Mouse (Mus musculus) heart, embryonic 16.5 days (tissue): ENCODE data around the gene Lcn10. TPM values are rescaled to one million over a fixed set of nuclear protein-coding genes. Genes with fewer than 3 reads are reported as not detected.

Experiments
- ATAC-seq: fragments of 200-750 bp; cut with Nextera tagmentation; replicated peaks from 2 replicates; pipeline ENCODE4 v1.8.0; 2017; ENCODE audit warnings: moderate number of reproducible peaks; ENCODE audit not compliant: insufficient read depth, low FRiP score; ENCODE audit errors: extremely low read depth
- H3K27ac ChIP-seq: fragments of 300-500 bp; sonication (generic); 2 replicates; pipeline ENCODE4 v1.5.1; 2014; ENCODE audit warnings: mild to moderate bottlenecking, low read length, control low read depth, moderate library complexity
- H3K27me3 ChIP-seq: fragments of 300-500 bp; sonication (generic); 2 replicates; pipeline ENCODE4 v1.6.1; 2014; ENCODE audit warnings: low read length, mixed read lengths; ENCODE audit not compliant: control insufficient read depth, insufficient read depth
- H3K36me3 ChIP-seq: fragments of 300-500 bp; sonication (generic); 2 replicates; pipeline ENCODE4 v1.6.1; 2014; ENCODE audit not compliant: control insufficient read depth, insufficient read depth
- H3K4me1 ChIP-seq: fragments of 300-500 bp; sonication (generic); 2 replicates; pipeline ENCODE4 v1.6.1; 2014; ENCODE audit warnings: low read length, mixed read lengths; ENCODE audit not compliant: control insufficient read depth, insufficient read depth
- H3K4me2 ChIP-seq: fragments of 300-500 bp; sonication (generic); 2 replicates; pipeline ENCODE4 v1.6.1; 2014; ENCODE audit warnings: low read depth, mild to moderate bottlenecking, control low read depth, low read length
- H3K4me3 ChIP-seq: fragments of 300-500 bp; sonication (generic); 2 replicates; pipeline ENCODE4 v1.5.1; 2014; ENCODE audit warnings: mild to moderate bottlenecking, control low read depth, low read length
- H3K9ac ChIP-seq: fragments of 300-500 bp; sonication (generic); 2 replicates; pipeline ENCODE4 v1.6.1; 2014; ENCODE audit warnings: low read length, control low read depth
- H3K9me3 ChIP-seq: fragments of 300-500 bp; sonication (generic); replicated peaks from 2 replicates; pipeline ENCODE4 v1.6.1; 2016; ENCODE audit warnings: low read length; ENCODE audit not compliant: control insufficient read depth
- WGBS: fragments of 180-500 bp; shearing (Covaris S2); extraction: QIAGEN DNeasy Blood & Tissue Kit; methylation state at CpG from one replicate; pipeline ENCODE4 v1.1.7; 2014; 5-methylcytosine and 5-hydroxymethylcytosine counted together
- polyA plus RNA-seq: library from polyadenylated mRNA; unstranded; fragments of >200 nt; fragmentation: Nextera tagmentation; extraction: Ambion mirVana; gene quantifications from 2 replicates; pipeline ENCODE4 v1.2.1, GENCODE M21; 2015

Gene Lcn10
- polyA plus RNA-seq, 1 experiment from 2014 or later, result not detected

DNA sequence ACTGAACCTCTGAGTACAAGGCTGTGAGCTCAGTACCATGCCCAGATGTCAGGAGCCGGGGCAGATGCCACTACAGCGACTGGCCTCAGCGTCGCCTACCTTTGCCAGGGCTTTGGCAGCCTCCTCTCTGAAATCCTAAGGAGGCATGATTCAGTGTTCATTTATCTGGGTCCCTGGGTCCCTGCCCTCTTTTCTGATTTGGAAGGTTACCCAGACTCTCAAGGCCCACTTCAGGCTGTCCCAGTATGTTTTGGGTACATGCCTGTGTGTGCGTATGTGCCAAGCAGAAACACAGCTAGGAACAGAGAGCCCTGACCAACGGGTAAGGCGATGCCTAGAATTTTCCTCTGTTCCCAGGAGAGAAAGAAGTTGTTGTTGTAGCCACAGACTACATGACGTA, 22.2 kb upstream of the Lcn10 start:
- no peak; the same call in 1 of the 2 replicates for ATAC-seq
- H3K36me3 ChIP-seq, result no peaks in the 10 kb centered on the region
- no peak overlapping the region for H3K9ac ChIP-seq
- no peak overlapping the region for H3K4me2 ChIP-seq
- 0 out of 2 replicates have a peak, but pooled peaks cover 3% of the 10 kb centered on the region for H3K27me3 ChIP-seq
- H3K4me1 ChIP-seq, result no peaks in the 10 kb centered on the region
- H3K9me3 ChIP-seq, result no peaks in the 10 kb centered on the region
- WGBS, result 78% methylated on average over 8 of the region's 8 CpGs
- H3K4me3 ChIP-seq, result no peak overlapping the region
- no peak overlapping the region for H3K27ac ChIP-seq

DNA sequence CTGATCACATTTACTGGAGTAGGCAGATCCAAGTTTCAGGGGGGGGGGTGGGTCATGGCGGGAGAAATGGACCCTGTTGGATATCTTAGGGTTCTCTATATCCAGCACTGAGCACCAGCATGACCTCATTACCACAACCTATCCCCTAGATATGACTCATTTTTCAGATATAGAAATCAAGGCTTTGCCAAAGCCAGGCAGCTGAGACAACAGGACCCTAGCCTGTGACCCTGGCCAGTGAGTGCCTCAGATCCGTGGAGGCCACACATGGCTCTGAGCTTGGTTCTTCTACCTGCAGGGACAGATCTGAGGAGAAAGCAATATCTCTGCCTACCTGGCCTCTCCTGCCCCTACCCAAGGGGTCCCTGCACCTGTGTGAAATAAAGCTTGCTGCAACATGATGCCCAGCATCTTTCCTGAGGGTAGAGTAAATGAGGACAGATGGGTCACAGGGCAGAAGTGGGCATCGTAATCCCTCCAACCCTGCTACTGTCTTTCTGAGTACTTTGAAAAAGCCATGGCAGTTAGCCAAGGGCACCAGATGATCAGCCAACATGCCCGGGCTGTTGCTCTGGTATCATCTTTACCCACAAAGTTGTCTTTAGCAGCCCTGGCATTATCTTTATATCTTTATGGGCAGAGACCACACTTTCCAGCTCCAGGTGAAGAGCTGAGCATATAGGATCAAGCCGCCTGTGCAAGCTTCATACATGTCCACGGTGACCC, 21.1 kb upstream of the Lcn10 start:
- no peaks in the 10 kb centered on the region for H3K9me3 ChIP-seq
- WGBS, result 76% methylated on average over 6 of the region's 6 CpGs
- no peak overlapping the region for H3K9ac ChIP-seq
- no peaks in the 10 kb centered on the region for H3K36me3 ChIP-seq
- no peaks in the 10 kb centered on the region for H3K4me1 ChIP-seq
- H3K4me2 ChIP-seq, result no peak overlapping the region
- H3K27me3 ChIP-seq, result no peaks in the 10 kb centered on the region
- no peak overlapping the region for H3K4me3 ChIP-seq
- H3K27ac ChIP-seq, result no peak overlapping the region
- ATAC-seq, result no peak

- ATAC-seq, result no peak
- H3K4me3 ChIP-seq, result no peak overlapping the region
- H3K9ac ChIP-seq, result no peak overlapping the region
- no peaks in the 10 kb centered on the region for H3K27me3 ChIP-seq
- no peak overlapping the region for H3K4me2 ChIP-seq
- no peaks in the 10 kb centered on the region for H3K4me1 ChIP-seq
- no peaks in the 10 kb centered on the region for H3K36me3 ChIP-seq
- H3K27ac ChIP-seq, result no peak overlapping the region
- H3K9me3 ChIP-seq, result no peaks in the 10 kb centered on the region
- WGBS, result 57% methylated on average over 1 of the region's 1 CpGs
Measured at GRCm38 (mm10) chr2:25663511-25663910, 19.0 kb upstream of the Lcn10 start.

- WGBS, result 68% methylated on average over 5 of the region's 5 CpGs
- ATAC-seq, result no peak
- Histone ChIP-seq H3K36me3 (no peaks in the 10 kb centered on the region), H3K9ac (no peak overlapping the region), H3K27ac (no peak overlapping the region), H3K4me1 (no peaks in the 10 kb centered on the region), H3K4me2 (no peak overlapping the region), H3K9me3 (no peaks in the 10 kb centered on the region), H3K4me3 (no peak overlapping the region), H3K27me3 (no peaks in the 10 kb centered on the region)
Measured at GRCm38 (mm10) chr2:25664125-25664524, 18.4 kb upstream of the Lcn10 start.

DNA sequence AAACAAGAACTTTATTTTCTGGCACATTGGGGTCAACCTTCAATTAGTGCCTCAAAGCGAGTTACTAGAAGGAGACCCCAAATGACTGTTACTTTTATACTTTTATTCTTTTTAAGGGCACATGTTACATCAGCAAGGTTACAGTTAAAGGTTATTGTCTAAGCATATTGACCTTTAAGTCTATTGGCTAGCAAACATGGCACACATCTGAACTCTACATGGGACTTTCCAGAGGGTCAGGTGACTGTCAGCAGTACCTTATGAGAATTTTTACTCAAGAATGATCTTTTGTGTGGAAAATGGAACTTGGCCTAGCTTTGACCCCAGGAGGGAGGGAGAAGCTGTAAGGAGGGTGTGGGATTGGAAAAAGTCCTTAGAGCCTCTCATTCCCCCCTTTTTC, 16.0 kb upstream of the Lcn10 start:
- H3K36me3 ChIP-seq, result no peaks in the 10 kb centered on the region
- H3K4me3 ChIP-seq, result no peak overlapping the region
- no peak overlapping the region for H3K9ac ChIP-seq
- H3K9me3 ChIP-seq, result no peaks in the 10 kb centered on the region
- H3K27me3 ChIP-seq, result no peaks in the 10 kb centered on the region
- ATAC-seq, result no peak
- H3K27ac ChIP-seq, result no peak overlapping the region
- H3K4me1 ChIP-seq, result no peaks in the 10 kb centered on the region
- no peak overlapping the region for H3K4me2 ChIP-seq
- WGBS, result 56% methylated on average over 1 of the region's 1 CpGs

GRCm38 (mm10) chr2:25676486-25676885, 6.0 kb upstream of the Lcn10 start, which contains the start of gene Lcn6:
Gene Lcn6 (plus strand): TSS chr2:25676786.
- Histone ChIP-seq H3K9ac (no peak within 1 kb of the TSS), H3K27ac (no peak within 1 kb of the TSS), H3K4me2 (no peak within 1 kb of the TSS), H3K4me3 (no peak within 1 kb of the TSS), H3K9me3 (no peaks in the 10 kb centered on the region), H3K27me3 (no peaks in the 10 kb centered on the region), H3K4me1 (no peaks in the 10 kb centered on the region), H3K36me3 (no peaks in the 10 kb centered on the region)
- no peak for ATAC-seq
- WGBS, result 83% methylated on average over 3 of the region's 3 CpGs

DNA sequence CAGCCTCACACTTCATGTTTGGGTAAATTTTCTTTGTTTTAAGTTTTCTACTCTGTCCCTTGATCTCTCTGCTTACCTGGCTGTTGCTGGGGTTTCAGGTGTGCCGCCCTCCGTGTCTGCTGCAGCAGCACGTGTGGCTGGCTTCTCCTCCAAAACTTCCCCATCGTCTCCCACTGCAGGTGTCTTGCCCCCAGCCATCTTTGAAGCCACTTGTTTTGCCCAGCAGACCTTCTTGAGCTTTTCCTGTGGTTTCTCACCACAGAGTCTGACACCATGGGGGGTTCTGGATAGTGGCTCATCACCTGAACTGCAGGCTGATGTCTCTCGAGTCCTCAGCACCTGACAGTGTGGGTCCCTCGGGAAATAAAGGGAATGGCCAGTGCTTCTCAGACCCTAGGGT, 3.0 kb upstream of the Lcn10 start:
- Histone ChIP-seq H3K27me3 (no peaks in the 10 kb centered on the region), H3K27ac (no peak overlapping the region), H3K9ac (no peak overlapping the region), H3K36me3 (no peaks in the 10 kb centered on the region), H3K4me1 (no peaks in the 10 kb centered on the region), H3K9me3 (no peaks in the 10 kb centered on the region), H3K4me2 (no peak overlapping the region), H3K4me3 (no peak overlapping the region)
- no peak for ATAC-seq
- WGBS, result 76% methylated on average over 6 of the region's 6 CpGs

GRCm38 (mm10) chr2:25686941-25687340, 4.4 kb downstream of the Lcn10 start:
- ATAC-seq, result no peak
- Histone ChIP-seq H3K9me3 (no peaks in the 10 kb centered on the region), H3K4me2 (no peak overlapping the region), H3K4me3 (no peak overlapping the region), H3K36me3 (no peaks in the 10 kb centered on the region), H3K4me1 (no peaks in the 10 kb centered on the region), H3K9ac (no peak overlapping the region), H3K27me3 (no peaks in the 10 kb centered on the region; the same call in 1 of the 2 replicates), H3K27ac (no peak overlapping the region)
- 59% methylated on average over 4 of the region's 4 CpGs for WGBS

DNA sequence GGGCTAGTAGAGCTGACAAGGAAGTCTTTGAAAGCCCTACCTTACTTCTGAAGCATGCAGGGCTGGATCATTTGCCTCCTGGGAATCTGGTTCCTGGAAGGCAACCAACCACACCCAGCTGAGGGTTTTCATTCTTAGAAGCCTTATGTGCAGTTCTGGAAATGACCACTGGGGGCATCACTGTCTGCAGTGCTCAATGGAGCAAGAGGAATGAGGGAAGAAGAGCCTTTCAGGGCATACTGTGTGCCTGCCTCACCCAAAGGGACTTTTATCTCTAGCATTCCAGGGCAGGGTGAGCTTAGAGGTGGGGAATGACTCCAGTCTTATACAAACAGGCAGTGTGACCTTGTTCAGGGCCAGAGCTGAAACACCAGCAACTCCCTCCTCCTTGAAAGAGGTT, 12.1 kb downstream of the Lcn10 start:
- H3K36me3 ChIP-seq, result no peaks in the 10 kb centered on the region
- no peak overlapping the region for H3K4me3 ChIP-seq
- no peak overlapping the region for H3K4me2 ChIP-seq
- H3K27me3 ChIP-seq, result no peaks in the 10 kb centered on the region; the same call in none of the 2 replicates
- H3K4me1 ChIP-seq, result no peaks in the 10 kb centered on the region
- H3K27ac ChIP-seq, result no peak overlapping the region
- no peak for ATAC-seq
- H3K9ac ChIP-seq, result no peak overlapping the region
- H3K9me3 ChIP-seq, result no peaks in the 10 kb centered on the region
